Mouse (Mus musculus): ENCODE results near the gene Il2ra.

Il2ra gene

DNA sequence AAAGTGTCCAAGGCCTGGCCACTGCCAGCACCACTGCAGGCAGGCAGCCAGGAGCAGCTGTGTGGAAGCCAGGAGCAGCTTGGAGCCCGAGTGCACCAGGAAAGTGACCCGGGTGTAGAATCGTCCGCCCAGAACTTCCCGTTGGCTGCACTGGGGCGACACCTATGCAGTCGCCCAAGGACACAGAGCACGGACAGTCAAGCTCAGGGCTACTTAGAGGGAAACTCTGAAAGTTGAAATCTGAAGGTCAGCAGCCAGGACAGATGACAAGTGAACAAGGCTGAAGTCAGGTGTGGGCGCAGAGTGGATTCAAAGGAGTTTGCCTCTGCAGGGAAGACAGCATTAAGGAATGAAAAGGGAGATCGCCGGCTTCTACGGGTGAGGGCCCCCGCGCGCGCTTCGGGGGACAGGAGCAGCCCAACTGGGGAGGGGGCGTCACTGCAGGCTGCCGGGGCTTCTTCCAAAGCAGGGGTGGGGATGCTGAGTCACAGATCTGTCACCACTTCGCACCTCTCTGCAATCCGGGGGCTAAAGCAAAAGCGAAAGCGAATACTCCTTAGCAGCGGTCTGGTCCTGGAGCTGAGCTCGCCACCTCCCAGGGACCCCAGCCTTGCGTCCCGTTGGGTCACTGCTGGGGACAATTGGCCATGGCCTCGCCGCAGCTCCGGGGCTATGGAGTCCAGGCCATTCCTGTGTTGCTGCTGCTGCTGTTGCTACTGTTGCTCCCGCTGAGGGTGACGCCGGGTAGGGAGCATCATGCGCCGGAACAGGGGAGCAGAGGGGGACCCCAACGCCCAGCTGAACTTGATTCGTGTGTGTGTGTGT lies 62.8 kb downstream of the Il2ra start, which contains the start of gene Il15ra:
Gene Il15ra (plus strand): TSS at position 90 of the 825 bp plus-strand sequence.
- DNase-seq (ENCODE audit: low read depth) = peak; percentile 77

DNA sequence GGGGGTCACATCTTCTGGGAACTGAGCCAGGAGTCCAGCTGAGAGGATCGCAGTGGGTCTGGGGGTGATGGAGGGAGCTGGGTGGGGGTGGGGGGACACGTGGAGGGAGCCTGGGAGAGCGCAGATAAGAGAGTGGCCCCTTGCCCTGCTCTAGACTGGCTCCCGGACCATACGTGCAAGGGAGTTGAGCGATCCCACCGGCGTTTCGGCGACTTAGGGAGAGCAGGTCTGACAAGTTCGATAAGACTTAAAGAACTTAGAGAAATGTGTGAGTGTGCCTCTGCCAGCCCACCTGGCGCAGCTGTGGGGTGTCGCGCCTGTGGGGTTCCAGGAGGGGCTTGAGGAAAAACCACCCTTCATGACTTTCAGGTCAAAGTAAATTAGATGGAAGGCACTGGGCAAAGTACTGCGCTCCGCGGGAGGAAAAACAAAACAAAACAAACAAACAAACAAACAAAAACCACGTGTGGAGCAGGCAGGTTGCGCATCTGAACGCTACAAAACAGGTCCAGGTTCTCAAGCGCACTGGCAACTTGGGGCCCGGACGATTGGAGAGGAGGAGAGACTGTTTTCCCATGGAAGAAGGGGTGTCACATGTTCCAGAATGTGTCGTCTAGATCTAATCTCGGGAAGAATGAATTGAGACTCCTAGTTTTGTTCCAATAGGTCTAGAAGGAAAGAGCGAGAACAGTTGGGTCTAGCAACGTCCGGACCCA lies 63.6 kb downstream of the Il2ra start:
- DNase-seq (ENCODE audit: low read depth) = peak; percentile 11

DNA sequence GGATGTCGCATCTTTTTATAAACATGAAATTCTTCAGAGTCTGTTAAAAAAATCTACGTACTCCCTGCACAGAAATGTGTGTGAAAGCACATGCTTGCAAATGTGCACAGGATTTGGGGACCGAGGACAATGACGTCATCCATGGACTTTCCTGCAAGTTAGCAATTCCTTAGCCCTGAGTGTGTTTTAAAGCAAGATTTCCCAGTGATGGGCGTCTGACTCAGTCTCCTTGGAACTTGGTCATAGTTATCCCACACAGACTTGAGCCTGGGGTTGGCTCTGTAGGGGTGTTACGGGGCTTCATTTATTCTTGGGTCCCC lies 64.1 kb downstream of the Il2ra start:
- no peak for DNase-seq (ENCODE audit: low read depth)

DNA sequence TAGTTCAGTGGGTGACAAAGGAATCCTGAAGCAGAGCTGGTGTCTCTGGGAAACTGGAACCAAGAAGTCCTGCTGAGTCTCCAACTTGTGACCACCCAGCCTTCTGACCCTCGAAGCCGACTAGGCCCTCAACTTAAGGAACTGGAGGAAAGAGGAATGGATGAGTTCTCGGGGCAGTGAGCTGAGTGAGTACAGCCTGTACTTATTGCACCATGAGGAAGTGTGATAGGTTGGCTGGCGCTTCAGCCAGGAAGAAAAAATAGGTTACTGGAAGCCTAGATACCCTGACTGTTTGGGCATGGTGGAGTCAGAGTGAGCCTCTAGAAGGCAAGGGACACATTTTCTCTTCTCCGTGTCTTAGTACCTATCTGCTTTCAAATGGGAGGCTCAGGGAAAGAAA lies 65.9 kb downstream of the Il2ra start:
- peak; percentile 52 for DNase-seq (ENCODE audit: low read depth)

GRCm38 (mm10) chr2:11710101-11710500 lies 67.5 kb downstream of the Il2ra start:
- DNase-seq (ENCODE audit: low read depth) = peak; percentile 77

DNA sequence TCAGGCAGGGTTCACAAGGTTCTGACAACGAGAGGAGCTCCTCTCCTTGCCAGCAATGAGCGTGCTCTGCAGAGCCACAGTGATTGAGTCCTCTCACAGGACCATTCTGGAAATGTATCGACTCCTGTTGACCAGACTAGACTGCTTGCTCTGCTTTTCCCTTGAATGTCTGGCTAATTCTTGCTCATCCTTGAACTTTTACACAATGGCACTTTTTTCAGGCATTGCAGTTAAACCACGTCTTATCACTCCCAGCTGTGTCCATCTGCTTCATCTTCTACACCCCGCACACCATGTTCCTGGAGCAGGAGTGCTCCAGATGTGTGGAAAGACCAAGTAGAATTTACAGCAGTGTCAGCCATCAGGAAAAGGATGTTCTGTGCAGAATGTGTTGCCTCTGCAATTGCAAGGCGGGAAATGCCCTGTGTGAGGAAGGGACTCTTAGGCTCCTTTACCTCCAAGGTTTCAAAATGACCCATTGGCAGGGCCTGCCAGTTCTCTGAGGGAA lies 69.9 kb downstream of the Il2ra start:
- no peak for DNase-seq (ENCODE audit: low read depth)

- DNase-seq (ENCODE audit: low read depth) = no peak
Observed at GRCm38 (mm10) chr2:11713021-11713420, 70.4 kb downstream of the Il2ra start.

- DNase-seq (ENCODE audit: low read depth) = no peak
Observed at GRCm38 (mm10) chr2:11714535-11714934, 71.9 kb downstream of the Il2ra start.

DNA sequence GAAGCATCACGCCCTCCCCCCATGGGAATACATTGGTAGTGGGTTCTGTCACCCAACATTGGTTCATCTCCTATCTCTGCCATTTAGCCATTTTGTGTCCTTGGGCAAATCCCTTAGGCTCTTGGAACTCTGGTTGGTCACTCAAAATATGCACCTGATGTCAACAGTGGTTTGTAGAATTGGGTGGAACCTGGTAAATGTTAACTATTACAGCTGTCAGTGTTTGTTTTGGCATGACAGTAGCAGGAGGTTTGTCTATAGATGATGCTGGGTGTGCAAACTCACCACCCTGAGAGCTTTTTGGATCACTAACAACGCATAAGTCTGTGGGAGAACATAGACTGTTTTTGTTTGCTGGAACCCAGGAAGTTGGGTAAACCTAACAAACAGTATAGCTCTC lies 76.0 kb downstream of the Il2ra start:
- DNase-seq (ENCODE audit: low read depth) = no peak

DNA sequence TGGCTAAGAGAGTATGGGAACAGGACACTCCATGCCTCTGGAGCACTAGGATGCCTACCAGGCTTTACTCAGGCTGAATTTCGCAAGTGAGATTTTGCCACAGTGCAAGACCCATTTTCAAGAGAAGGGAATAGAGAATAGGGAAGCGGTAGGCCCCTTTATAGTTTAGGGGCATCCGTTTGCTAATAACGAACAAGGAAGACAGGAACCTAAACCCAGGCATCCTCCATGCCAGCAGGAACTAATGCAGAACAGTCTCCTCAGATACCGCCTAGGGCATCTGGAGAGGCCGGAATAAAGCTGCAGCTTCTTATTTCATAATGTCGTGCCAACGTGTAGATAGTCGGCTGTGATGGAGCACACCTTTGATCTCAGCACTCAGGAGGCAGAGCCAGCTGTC lies 80.0 kb downstream of the Il2ra start:
- no peak for DNase-seq (ENCODE audit: low read depth)

DNA sequence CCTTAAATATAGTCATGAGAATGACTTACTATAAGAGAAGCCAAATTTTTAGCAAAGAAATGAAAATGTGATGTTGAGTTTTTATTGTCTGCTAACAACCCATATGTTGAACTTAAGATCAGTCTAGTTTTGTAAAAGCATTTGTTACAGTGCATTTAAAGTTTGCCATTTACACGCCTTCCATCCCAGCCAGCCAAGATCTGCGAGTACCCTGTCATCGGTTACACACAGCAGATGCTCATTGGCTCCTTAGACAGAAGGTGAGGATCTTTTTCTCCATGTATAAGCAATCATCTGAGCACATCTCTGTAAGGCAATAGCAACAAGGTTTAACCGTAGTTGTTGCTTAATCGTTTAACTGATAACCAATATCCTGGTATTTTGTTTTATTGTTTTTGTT lies 85.0 kb downstream of the Il2ra start:
- DNase-seq (ENCODE audit: low read depth) = no peak

- DNase-seq (ENCODE audit: low read depth) = peak; percentile 14
Observed at GRCm38 (mm10) chr2:11729091-11729490, 86.5 kb downstream of the Il2ra start.

- DNase-seq (ENCODE audit: low read depth) = no peak
Observed at GRCm38 (mm10) chr2:11732978-11733377, 90.4 kb downstream of the Il2ra start.

DNA sequence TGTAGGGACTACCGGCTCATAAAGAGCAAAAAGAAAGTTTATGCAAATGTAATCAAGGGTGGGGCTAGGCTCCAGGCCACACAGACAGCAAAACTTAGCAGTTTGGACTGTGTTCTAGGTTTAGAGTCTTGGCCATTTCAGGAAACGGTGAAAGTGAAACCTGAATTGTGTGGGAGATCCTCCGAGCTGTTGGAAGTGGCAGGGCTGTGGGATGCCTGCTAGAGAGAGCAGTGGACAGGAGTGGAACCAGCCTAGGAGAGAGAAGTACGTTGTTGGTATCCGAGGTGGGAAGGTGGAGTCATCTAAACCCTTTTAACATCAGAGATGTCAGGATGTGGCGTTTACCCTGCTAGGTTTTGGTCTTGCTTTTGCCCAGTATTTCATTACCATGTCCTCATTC lies 93.2 kb downstream of the Il2ra start:
- no peak for DNase-seq (ENCODE audit: low read depth)

DNA sequence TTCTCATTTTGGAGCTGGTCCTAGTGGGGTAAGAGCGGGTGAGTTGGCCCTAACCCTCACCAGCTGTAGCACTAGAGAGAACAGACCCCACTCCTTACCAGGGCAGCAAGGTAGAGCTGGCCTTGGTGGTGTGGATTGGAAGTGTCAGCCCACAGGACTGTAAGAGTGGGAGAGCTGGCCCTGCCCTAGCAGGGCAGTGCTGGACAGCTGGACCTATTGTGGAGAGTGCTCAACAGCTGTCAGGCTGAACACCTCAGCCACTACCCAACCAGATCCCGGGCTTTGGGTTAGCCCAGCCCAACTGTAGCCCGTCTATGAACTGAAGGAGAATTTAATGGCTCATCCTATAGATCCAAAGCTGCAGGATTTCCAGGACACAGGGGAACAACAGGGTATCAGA lies 96.2 kb downstream of the Il2ra start:
- no peak for DNase-seq (ENCODE audit: low read depth)

DNA sequence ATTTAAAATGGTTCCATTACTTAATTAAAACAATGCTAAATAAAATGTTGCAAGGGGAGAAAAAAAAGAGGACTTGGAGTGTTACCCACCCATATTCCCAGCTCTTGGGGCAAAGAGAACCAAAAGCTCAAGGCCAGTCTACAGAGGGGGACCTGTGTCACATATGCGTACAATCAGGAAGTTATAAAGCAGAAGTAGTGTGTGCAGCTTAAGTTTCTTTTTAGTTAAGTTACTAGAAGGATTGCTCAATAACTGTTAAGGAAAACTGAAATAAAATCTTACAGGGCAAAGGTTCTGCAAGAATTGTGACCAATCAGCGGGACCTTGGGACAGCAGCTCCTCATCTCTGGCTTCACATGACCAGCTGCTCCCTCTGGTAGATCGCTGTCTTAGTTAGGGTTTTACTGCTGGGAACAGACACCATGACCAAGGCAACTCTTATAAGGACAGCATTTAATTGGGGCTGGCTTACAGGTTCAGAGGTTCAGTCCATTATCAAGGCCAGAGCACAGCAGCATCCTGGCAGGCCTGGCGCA lies 97.0 kb downstream of the Il2ra start:
- peak; percentile 81 for DNase-seq (ENCODE audit: low read depth)

Data from 416B (cell line).